Mouse (Mus musculus) cortical plate, adult 2 months (tissue): Measurements from ENCODE around the gene Etv6. TPM values are rescaled to one million over a fixed set of nuclear protein-coding genes. Genes with fewer than 3 reads are reported as not detected.

ENCODE experiments used
- H3K27ac ChIP-seq: fragments of 200-500 bp; 2 replicates; pipeline ENCODE4 v1.5.1; 2012; ENCODE audit warnings: low read length, control low read depth, inconsistent platforms; ENCODE audit not compliant: insufficient read depth
- H3K4me1 ChIP-seq: fragments of 200-500 bp; 2 replicates; pipeline ENCODE4 v1.6.1; 2011; ENCODE audit warnings: low read length; ENCODE audit not compliant: control insufficient read depth, insufficient read depth
- H3K4me3 ChIP-seq: fragments of 200-500 bp; 2 replicates; pipeline ENCODE4 v1.5.1; 2011; ENCODE audit warnings: mild to moderate bottlenecking, low read length, control low read depth; ENCODE audit not compliant: insufficient read depth
- CTCF ChIP-seq: fragments of 200-500 bp; IDR thresholded peaks from 2 replicates; pipeline ENCODE4 v1.5.1; 2011; ENCODE audit warnings: mild to moderate bottlenecking, control low read depth, low read length; ENCODE audit not compliant: insufficient read depth; ENCODE audit errors: extremely low read depth
- POLR2A ChIP-seq: fragments of 200-500 bp; IDR thresholded peaks from 2 replicates; pipeline ENCODE4 v1.6.1; 2011; ENCODE audit warnings: mild to moderate bottlenecking, low read length, control low read depth; ENCODE audit not compliant: insufficient read depth; ENCODE audit errors: extremely low read depth
- polyA plus RNA-seq: library from polyadenylated mRNA; depleted of rRNA; stranded (reverse); fragments of >200 nt; gene quantifications from 2 replicates; pipeline ENCODE4 v1.2.3, GENCODE M21; 2012

Etv6 gene
- polyA plus RNA-seq, 1 experiment = 13.0 TPM

- H3K4me1 ChIP-seq = no peaks in the 10 kb centered on the region
- TF ChIP-seq POLR2A = no peak
- no peak for TF ChIP-seq CTCF
- no peak overlapping the region for H3K27ac ChIP-seq
- no peak overlapping the region for H3K4me3 ChIP-seq
Observed at GRCm38 (mm10) chr6:134027022-134027421, 8.5 kb upstream of the Etv6 start.

- no peak overlapping the region for H3K27ac ChIP-seq
- H3K4me3 ChIP-seq = no peak overlapping the region
- TF ChIP-seq CTCF = no peak
- no peak for TF ChIP-seq POLR2A
- H3K4me1 ChIP-seq = peaks cover 5% of the 10 kb centered on the region; the same call in 1 of the 2 replicates
Observed at GRCm38 (mm10) chr6:134032451-134032850, 3.0 kb upstream of the Etv6 start.

- peaks cover 5% of the 10 kb centered on the region; the same call in 1 of the 2 replicates for H3K4me1 ChIP-seq
- peak overlapping the region; percentile 99 for H3K27ac ChIP-seq
- H3K4me3 ChIP-seq = peak overlapping the region; percentile 73
- no peak for TF ChIP-seq CTCF
- TF ChIP-seq POLR2A = no peak
Observed at GRCm38 (mm10) chr6:134034436-134034835, 1.1 kb upstream of the Etv6 start.

GRCm38 (mm10) chr6:134034904-134035489 is 503 bp upstream of the Etv6 start:
- H3K4me1 ChIP-seq = peaks cover 5% of the 10 kb centered on the region; the same call in 1 of the 2 replicates
- peak overlapping the region; percentile 99 for H3K27ac ChIP-seq
- TF ChIP-seq CTCF = no peak
- 0 out of 2 replicates have a peak, but pooled peaks have one; percentile 21 for TF ChIP-seq POLR2A
- peak overlapping the region; percentile 73 for H3K4me3 ChIP-seq

- TF ChIP-seq POLR2A (no peak), CTCF (no peak)
- Histone ChIP-seq H3K27ac (0 out of 2 replicates have a peak overlapping the region, but pooled peaks have one; percentile 99), H3K4me1 (peaks cover 5% of the 10 kb centered on the region; the same call in 1 of the 2 replicates), H3K4me3 (peak overlapping the region; percentile 73)
Observed at GRCm38 (mm10) chr6:134036491-134036911, 1.0 kb downstream of the Etv6 start.

- TF ChIP-seq CTCF (no peak), POLR2A (no peak)
- Histone ChIP-seq H3K4me1 (peaks cover 5% of the 10 kb centered on the region; the same call in 1 of the 2 replicates), H3K27ac (no peak overlapping the region), H3K4me3 (peak overlapping the region; percentile 73)
Observed at GRCm38 (mm10) chr6:134036951-134037431, 1.5 kb downstream of the Etv6 start.

GRCm38 (mm10) chr6:134037960-134038359 is 2.5 kb downstream of the Etv6 start:
- Histone ChIP-seq H3K4me1 (peaks cover 5% of the 10 kb centered on the region; the same call in 1 of the 2 replicates), H3K27ac (no peak overlapping the region), H3K4me3 (peak overlapping the region; percentile 6)
- TF ChIP-seq POLR2A (no peak), CTCF (no peak)

- H3K27ac ChIP-seq = no peak overlapping the region
- no peak for TF ChIP-seq CTCF
- no peak for TF ChIP-seq POLR2A
- peaks cover 5% of the 10 kb centered on the region; the same call in 1 of the 2 replicates for H3K4me1 ChIP-seq
- no peak overlapping the region for H3K4me3 ChIP-seq
Observed at GRCm38 (mm10) chr6:134038881-134039280, 3.4 kb downstream of the Etv6 start.

GRCm38 (mm10) chr6:134039351-134039750 is 3.9 kb downstream of the Etv6 start:
- no peak for TF ChIP-seq CTCF
- no peak for TF ChIP-seq POLR2A
- peaks cover 2% of the 10 kb centered on the region; the same call in 1 of the 2 replicates for H3K4me1 ChIP-seq
- H3K4me3 ChIP-seq = no peak overlapping the region
- no peak overlapping the region for H3K27ac ChIP-seq

- Histone ChIP-seq H3K4me1 (peaks cover 2% of the 10 kb centered on the region; the same call in 1 of the 2 replicates), H3K4me3 (no peak overlapping the region), H3K27ac (no peak overlapping the region)
- no peak for TF ChIP-seq POLR2A
- no peak for TF ChIP-seq CTCF
Observed at GRCm38 (mm10) chr6:134040312-134040711, 4.8 kb downstream of the Etv6 start.
